ENCODE assay signal across 8 mouse cellular contexts in the genomic region with DNA sequence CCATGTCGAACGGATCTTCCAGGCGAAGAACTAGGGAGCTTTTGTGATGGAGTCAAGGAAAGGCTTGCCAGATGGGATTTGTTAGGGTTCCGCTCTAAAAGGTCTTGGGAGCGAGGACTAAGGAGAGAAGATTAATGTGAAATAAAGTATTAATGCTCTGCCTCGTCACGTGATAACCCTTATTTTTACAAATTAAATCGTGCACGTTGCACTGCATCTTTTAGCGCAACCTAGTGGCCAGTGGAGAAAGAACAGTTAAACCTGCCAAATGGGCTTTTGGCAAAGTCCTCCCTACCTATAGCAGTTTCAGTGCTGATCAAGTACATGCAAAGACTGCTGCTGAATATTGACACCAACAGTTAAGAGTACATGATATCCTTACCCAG. TPM values are rescaled to one million over a fixed set of nuclear protein-coding genes. Genes with fewer than 3 reads are reported as not detected.
DNase-seq lines count a peak whose midpoint lies in the region; ATAC-seq and TF ChIP-seq lines count a peak whose summit lies in the region.

No protein-coding gene starts in this region.

- peak overlapping the region; percentile 99 for H3K27ac ChIP-seq in embryonic facial prominence, embryonic 14.5 days (replicated peaks; ENCODE audit: low read depth, low read length)
- H3K27ac ChIP-seq in heart, embryonic 10.5 days = peak overlapping the region; percentile 89
- H3K27ac ChIP-seq in kidney, postnatal 0 days = peak overlapping the region; percentile 94
- H3K27ac ChIP-seq in liver, embryonic 13.5 days = peak overlapping the region; percentile 90
- peak overlapping the region; percentile 98 for H3K27ac ChIP-seq in stomach, embryonic 16.5 days (ENCODE audit: low read length)

- 0% methylated on average over 10 of the region's 10 CpGs for WGBS in embryonic facial prominence, embryonic 14.5 days
- 0% methylated on average over 10 of the region's 10 CpGs for WGBS in heart, embryonic 10.5 days
- WGBS in kidney, postnatal 0 days = under 1% methylated on average over 10 of the region's 10 CpGs
- under 1% methylated on average over 10 of the region's 10 CpGs for WGBS in liver, embryonic 13.5 days (ENCODE audit: insufficient replicate concordance)
- under 1% methylated on average over 10 of the region's 10 CpGs for WGBS in stomach, embryonic 16.5 days

- H3K27me3 ChIP-seq in embryonic facial prominence, embryonic 14.5 days (replicated peaks; ENCODE audit: control insufficient read depth, insufficient read depth, low read length) = no peaks in the 10 kb centered on the region
- H3K27me3 ChIP-seq in heart, embryonic 10.5 days (ENCODE audit: insufficient read depth, poor library complexity, severe bottlenecking) = no peaks in the 10 kb centered on the region
- no peaks in the 10 kb centered on the region for H3K27me3 ChIP-seq in kidney, postnatal 0 days (ENCODE audit: insufficient read depth, low read length)
- no peaks in the 10 kb centered on the region for H3K27me3 ChIP-seq in liver, embryonic 13.5 days
- no peaks in the 10 kb centered on the region for H3K27me3 ChIP-seq in stomach, embryonic 16.5 days (ENCODE audit: control insufficient read depth, insufficient read depth, low read length)

- 0 out of 2 replicates have a peak, but pooled peaks cover 4% of the 10 kb centered on the region for H3K36me3 ChIP-seq in embryonic facial prominence, embryonic 14.5 days (ENCODE audit: control insufficient read depth, insufficient read depth, low read length)
- no peaks in the 10 kb centered on the region for H3K36me3 ChIP-seq in heart, embryonic 10.5 days
- H3K36me3 ChIP-seq in kidney, postnatal 0 days (ENCODE audit: insufficient read depth, low read length) = no peaks in the 10 kb centered on the region
- H3K36me3 ChIP-seq in liver, embryonic 13.5 days = no peaks in the 10 kb centered on the region
- H3K36me3 ChIP-seq in stomach, embryonic 16.5 days (ENCODE audit: control insufficient read depth, insufficient read depth, low read length) = no peaks in the 10 kb centered on the region

- peak overlapping the region; percentile 63 for H3K4me2 ChIP-seq in embryonic facial prominence, embryonic 14.5 days (ENCODE audit: low read depth, low read length)
- peak overlapping the region; percentile 61 for H3K4me2 ChIP-seq in kidney, postnatal 0 days (ENCODE audit: low read length)
- peak overlapping the region; percentile 86 for H3K4me2 ChIP-seq in liver, embryonic 13.5 days
- H3K4me2 ChIP-seq in stomach, embryonic 16.5 days (ENCODE audit: low read depth, low read length) = peak overlapping the region; percentile 66

- H3K9ac ChIP-seq in embryonic facial prominence, embryonic 14.5 days (ENCODE audit: low read depth, low read length) = peak overlapping the region; percentile 84
- peak overlapping the region; percentile 67 for H3K9ac ChIP-seq in kidney, postnatal 0 days (ENCODE audit: low read depth, low read length)
- H3K9ac ChIP-seq in liver, embryonic 13.5 days = peak overlapping the region; percentile 81
- peak overlapping the region; percentile 79 for H3K9ac ChIP-seq in stomach, embryonic 16.5 days (ENCODE audit: low read length)

- TF ChIP-seq CTCF in kidney, postnatal 0 days (IDR thresholded peaks at IDR 0.05; ENCODE audit: low read depth) = peak; percentile 93

- peak; percentile 7; the same call in 1 of the 2 replicates for ATAC-seq in embryonic facial prominence, embryonic 14.5 days (ENCODE audit: low read depth)
- ATAC-seq in kidney, postnatal 0 days (replicated peaks; ENCODE audit: low FRiP score, low read depth) = no peak; the same call in 1 of the 2 replicates
- ATAC-seq in liver, embryonic 13.5 days (ENCODE audit: low read depth) = no peak
- peak; percentile 8; the same call in 1 of the 2 replicates for ATAC-seq in stomach, embryonic 16.5 days (ENCODE audit: insufficient read depth, low FRiP score)

- peak; percentile 87 for DNase-seq in CD4-positive, CD25-positive, alpha-beta regulatory T cell, adult 2 months (ENCODE audit: low read depth, low spot score)
- DNase-seq in adrenal gland, postnatal 10 days = peak; percentile 78
- DNase-seq in embryonic facial prominence, embryonic 14.5 days (ENCODE audit: low spot score) = peak; percentile 90
- DNase-seq in heart, embryonic 10.5 days (ENCODE audit: low spot score) = peak; percentile 84
- peak; percentile 93 for DNase-seq in kidney, postnatal 0 days (ENCODE audit: low spot score)
- peak; percentile 62 for DNase-seq in liver, embryonic 13.5 days
- peak; percentile 73 to 79 for DNase-seq in natural killer cell, adult 2 months (ENCODE audit: low spot score in 2 of 2)

- peaks cover 14% of the 10 kb centered on the region for H3K4me1 ChIP-seq in embryonic facial prominence, embryonic 14.5 days (ENCODE audit: control insufficient read depth, insufficient read depth, low read length)
- peaks cover 17% of the 10 kb centered on the region for H3K4me1 ChIP-seq in heart, embryonic 10.5 days
- 0 out of 2 replicates have a peak, but pooled peaks cover 4% of the 10 kb centered on the region for H3K4me1 ChIP-seq in kidney, postnatal 0 days (replicated peaks; ENCODE audit: insufficient read depth, low read length)
- H3K4me1 ChIP-seq in liver, embryonic 13.5 days (replicated peaks) = peaks cover 49% of the 10 kb centered on the region
- peaks cover 21% of the 10 kb centered on the region for H3K4me1 ChIP-seq in stomach, embryonic 16.5 days (ENCODE audit: control insufficient read depth, insufficient read depth, low read length)

- no peaks in the 10 kb centered on the region for H3K9me3 ChIP-seq in embryonic facial prominence, embryonic 14.5 days (ENCODE audit: control insufficient read depth, low read length)
- no peaks in the 10 kb centered on the region for H3K9me3 ChIP-seq in heart, embryonic 10.5 days
- no peaks in the 10 kb centered on the region for H3K9me3 ChIP-seq in kidney, postnatal 0 days (replicated peaks; ENCODE audit: low read length)
- H3K9me3 ChIP-seq in liver, embryonic 13.5 days (replicated peaks) = no peaks in the 10 kb centered on the region
- H3K9me3 ChIP-seq in stomach, embryonic 16.5 days (replicated peaks; ENCODE audit: control insufficient read depth, low read length) = no peaks in the 10 kb centered on the region

- peak overlapping the region; percentile 92 for H3K4me3 ChIP-seq in embryonic facial prominence, embryonic 14.5 days (ENCODE audit: low read depth, low read length)
- peak overlapping the region; percentile 82 for H3K4me3 ChIP-seq in heart, embryonic 10.5 days
- peak overlapping the region; percentile 44 for H3K4me3 ChIP-seq in kidney, postnatal 0 days (replicated peaks; ENCODE audit: low read depth, low read length)
- H3K4me3 ChIP-seq in liver, embryonic 13.5 days (replicated peaks) = peak overlapping the region; percentile 92
- peak overlapping the region; percentile 64 for H3K4me3 ChIP-seq in stomach, embryonic 16.5 days (replicated peaks; ENCODE audit: low read length)

RNA-seq across cellular contexts. Expression of gene Nde1, which starts 3.3 kb away (rescaled TPM):
- total RNA-seq in adrenal gland, postnatal 10 days (2021) = 10 to 100 TPM; 35.9 to 39.0 TPM
- 79.8 and 97.3 TPM in 2 replicates for polyA plus RNA-seq in embryonic facial prominence, embryonic 14.5 days (2014; fragmentation: Nextera tagmentation; extraction: Ambion mirVana)
- 90.2 and 111 TPM in 2 replicates for polyA plus RNA-seq in heart, embryonic 10.5 days (2016; fragmentation: Nextera tagmentation; extraction: Ambion mirVana)
- 67.3 and 75.6 TPM in 2 replicates for polyA plus RNA-seq in kidney, postnatal 0 days (2015; fragmentation: Nextera tagmentation; extraction: Ambion mirVana)
- 55.0 and 58.1 TPM in 2 replicates for polyA plus RNA-seq in liver, embryonic 13.5 days (2015; fragmentation: Nextera tagmentation; extraction: Ambion mirVana)
- polyA plus RNA-seq in stomach, embryonic 16.5 days (2015; fragmentation: Nextera tagmentation; extraction: Ambion mirVana) = 78.9 and 87.3 TPM in 2 replicates

RNA-seq across cellular contexts. Expression of gene Marf1, which starts 3.4 kb away (rescaled TPM):
- 10 to 100 TPM; 64.9 to 66.4 TPM for total RNA-seq in adrenal gland, postnatal 10 days (2021)
- polyA plus RNA-seq in embryonic facial prominence, embryonic 14.5 days (2014; fragmentation: Nextera tagmentation; extraction: Ambion mirVana) = 14.8 and 14.9 TPM in 2 replicates
- 10.0 and 10.6 TPM in 2 replicates for polyA plus RNA-seq in heart, embryonic 10.5 days (2016; fragmentation: Nextera tagmentation; extraction: Ambion mirVana)
- 10.2 and 11.3 TPM in 2 replicates for polyA plus RNA-seq in kidney, postnatal 0 days (2015; fragmentation: Nextera tagmentation; extraction: Ambion mirVana)
- polyA plus RNA-seq in liver, embryonic 13.5 days (2015; fragmentation: Nextera tagmentation; extraction: Ambion mirVana) = 6.2 and 6.9 TPM in 2 replicates
- polyA plus RNA-seq in stomach, embryonic 16.5 days (2015; fragmentation: Nextera tagmentation; extraction: Ambion mirVana) = 14.3 and 14.8 TPM in 2 replicates

Comparison
In these comparisons a context has a peak if more than half of its experiments do, and no peak if none do; other contexts are left out.
1. ATAC-seq: peak in embryonic facial prominence, embryonic 14.5 days (single experiment) and stomach, embryonic 16.5 days (single experiment); none in kidney, postnatal 0 days (single experiment) and liver, embryonic 13.5 days (single experiment).
2. Peak in every context shown above with its lines, with median percentiles within 50 percentile points of each other: DNase-seq, H3K27ac ChIP-seq, H3K4me2 ChIP-seq, H3K4me3 ChIP-seq and H3K9ac ChIP-seq.